Mouse (Mus musculus) adrenal gland, adult 8-10 months (tissue): ENCODE results near the gene Mrpl23. TPM values are rescaled to one million over a fixed set of nuclear protein-coding genes. Genes with fewer than 3 reads are reported as not detected.

Experiments
- DNase-seq: peaks from one replicate; pipeline ENCODE4 v3.0.0; 2022
- total RNA-seq, 4 experiments: library from RNA; stranded (reverse); gene quantifications; 2 replicates each; pipeline ENCODE4 v1.2.4; 2022

Gene Mrpl23
- total RNA-seq, 4 experiments from 2014 or later, result 2.2 to 13.7 (median 4.8) TPM

DNA sequence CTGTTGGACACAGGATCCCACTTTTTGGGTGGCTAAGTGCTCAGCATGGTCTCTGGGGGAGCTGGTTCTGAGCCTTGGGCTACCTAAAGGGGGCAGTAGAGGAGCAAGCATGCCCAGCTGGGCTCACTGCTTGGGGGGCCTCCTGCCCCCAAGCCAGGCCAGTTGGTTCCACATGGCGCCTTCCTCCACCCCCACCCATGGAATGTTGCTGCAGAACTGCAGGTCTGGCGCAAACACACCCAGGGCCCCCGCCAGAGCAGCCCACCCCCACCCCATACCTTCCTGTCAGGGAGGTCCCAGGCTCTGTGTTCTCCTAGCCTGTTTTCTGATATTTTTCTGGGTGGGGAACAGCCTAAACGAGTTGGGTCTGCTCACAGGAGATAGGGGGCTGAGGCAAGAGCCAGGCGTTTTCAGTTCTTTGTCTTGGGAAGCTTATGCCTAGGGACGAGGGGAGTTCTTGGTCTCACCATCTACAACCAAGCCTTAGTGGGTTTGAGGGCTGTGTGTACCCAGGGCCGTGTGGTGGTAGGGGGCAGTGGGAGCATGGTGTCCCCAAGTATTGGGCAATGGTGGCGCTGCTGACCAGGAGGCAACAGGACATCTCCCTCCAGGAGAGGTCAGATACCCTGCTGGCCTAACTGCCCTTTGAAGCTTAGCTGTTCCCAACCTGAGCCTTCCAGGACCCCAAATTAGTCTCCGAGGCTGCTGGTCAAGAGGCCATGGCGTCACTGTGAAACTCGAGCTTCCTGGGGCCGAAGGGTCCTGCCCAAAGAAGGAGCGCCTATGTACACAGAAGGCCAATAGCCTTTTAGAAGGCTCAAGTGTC is 20.3 kb downstream of the Mrpl23 start:
- no peak for DNase-seq

DNA sequence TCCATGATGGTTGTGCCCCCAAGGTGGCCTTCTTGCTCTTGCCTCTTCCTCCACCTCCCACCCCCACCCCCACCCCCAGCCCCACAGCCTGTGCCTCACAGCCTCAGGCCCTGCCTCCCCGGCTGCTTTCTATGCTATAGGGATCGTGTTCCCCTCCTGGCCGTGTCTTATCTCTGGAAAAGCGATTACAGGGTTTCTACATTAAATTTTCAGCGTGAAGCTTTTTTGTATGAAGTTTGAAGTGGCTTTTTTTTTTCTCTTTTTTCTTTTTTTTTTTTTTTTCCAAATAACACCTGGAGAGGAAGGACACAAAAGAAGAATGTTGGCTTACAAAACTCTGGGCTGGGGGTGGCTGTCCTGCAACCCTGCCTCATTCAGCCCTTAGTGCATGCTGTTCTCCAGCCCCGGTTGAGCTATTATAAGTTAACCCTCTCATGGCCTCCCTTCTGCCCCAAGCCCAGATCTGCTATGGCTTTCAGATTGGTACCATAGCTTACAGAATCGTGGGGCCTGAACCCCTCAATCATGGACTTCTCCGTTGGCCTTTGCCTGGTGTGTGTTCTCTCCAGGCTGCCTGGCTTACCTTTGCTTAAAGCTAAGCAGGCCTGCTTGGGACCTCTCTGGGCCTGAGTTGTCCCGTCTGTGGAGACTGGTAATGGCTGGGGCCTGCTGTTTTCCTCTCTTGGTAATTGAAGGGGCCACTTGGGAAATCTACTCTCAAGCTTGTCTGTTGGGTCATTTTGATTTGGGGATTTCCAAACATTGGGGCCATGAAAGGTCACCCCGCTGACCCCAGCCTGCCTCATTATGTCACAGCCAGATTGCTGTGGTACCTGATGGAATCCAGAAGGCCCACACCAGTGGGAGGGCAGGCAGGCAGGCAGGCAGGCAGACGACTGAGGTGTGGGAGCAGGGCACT is 21.2 kb downstream of the Mrpl23 start:
- DNase-seq, result no peak

DNA sequence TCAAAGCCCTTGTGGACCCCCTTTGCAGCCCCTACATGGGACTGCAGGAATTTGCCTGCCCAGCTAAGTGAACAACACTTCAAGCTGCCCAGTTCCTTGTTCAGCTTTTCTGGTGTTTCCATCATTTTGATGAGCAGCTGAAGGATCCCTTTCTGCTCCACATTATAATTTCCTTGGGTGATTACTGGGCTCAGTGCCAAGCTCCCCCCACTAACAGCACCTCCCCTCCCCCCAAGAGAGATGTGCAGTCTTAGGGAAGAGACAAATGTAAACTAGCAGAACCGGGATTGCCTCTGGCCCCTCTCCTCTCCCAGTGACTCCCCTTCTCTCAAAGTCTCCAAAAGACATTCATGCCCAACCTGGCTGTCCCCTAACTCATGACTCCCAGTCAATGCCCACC is 22.1 kb downstream of the Mrpl23 start:
- DNase-seq, result no peak

DNA sequence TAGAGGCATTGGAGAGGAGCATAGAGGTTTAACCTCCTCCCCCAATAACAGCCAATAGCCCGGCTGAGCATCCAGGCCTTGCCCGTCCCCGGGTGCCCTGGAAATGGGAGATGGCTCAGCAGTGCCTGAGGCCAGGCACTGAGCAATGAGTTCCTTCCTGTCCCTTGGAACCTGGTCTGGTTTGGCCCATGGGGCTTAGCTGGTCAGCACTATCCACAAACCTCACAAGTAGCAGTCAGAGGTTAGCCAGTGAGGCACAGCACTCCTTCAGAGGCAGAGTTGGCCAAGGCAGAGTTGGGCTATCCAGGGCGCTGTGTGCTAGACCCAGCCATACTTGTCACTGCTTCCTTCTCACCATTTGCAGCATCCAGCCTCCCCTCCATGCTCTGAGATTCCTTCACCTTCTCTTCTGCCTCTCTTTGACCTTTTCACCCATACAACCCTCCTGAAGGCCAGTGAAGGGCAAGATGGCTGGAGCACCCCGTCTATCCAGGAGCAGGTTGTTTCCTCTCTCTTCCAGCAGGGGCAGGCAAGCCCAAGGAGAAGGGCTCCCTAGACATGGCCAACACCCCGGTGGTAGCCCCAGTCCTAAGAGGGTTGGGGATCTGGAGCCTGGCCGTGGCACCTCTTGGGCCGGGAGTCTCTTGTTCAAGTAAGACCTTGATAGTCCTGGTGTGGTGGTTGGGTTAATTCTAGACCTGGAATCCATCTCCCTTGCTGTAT is 23.0 kb downstream of the Mrpl23 start:
- no peak for DNase-seq

DNA sequence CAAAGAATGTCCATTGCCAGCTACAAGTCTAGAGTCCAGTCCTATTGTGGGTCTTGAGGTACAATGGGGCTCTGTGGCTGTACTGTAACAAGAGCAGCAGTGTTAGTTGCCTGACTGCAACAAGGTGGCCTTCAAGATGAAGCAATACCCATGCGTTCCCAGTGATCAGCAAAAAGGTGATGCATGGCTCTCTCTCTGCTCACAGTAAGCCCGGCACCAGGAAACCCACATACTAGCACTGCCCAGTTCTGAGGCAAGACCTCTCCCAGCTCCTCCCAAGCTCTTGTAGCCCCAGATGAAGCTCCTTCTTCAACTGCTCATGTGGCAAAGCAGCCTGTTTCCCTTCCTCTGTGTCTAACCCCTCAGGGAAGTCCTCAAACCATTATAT is 23.6 kb downstream of the Mrpl23 start:
- DNase-seq, result no peak

DNA sequence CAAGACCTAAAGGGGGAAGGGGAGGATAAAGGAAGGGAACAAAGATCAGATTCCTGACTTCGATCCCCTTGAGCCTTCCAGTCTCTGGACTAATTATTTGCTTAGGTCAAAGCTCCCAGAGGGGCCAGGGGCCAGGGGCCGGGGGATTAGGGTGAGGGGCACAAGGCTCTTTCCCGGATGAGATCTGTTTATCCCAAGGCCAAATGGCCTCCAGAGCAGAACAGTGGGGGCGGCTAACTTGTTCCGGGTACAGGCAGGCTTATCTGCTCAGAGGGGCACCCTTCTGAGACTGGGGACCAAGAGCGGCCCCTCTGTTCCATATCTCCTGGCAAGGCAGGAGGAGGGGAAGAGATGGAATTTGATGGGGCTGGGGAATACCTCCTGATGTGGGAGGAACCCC is 25.2 kb downstream of the Mrpl23 start:
- DNase-seq, result no peak

DNA sequence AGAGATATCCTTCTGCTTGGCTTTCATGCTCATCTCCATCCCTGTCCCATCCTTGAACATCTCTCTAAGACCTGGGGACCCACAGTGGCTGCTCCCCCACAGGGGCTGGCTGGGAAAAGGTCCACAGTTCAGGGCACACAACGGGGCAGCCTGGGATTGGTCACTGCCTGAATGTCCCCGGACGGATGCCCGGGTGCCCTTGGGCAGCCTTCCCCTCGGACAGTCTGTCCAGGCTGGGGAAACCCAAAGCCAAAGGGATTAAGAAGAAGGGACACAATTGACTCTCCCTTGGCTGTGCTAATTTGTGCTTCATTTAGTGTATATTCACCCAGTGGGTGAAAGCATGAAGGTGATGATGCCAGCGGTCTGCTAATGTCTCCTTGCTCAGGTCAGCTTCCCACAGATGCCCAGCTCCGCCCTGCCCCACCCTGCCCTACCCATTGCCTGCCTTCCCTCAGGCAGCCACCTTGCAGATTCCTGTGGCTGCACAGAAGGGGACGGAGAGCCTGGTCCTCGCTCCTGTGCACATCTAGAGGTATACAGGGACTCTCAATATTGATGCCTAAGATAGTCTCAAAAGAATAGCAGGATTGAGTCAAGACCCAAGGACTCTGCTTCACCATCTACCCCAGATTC is 26.1 kb downstream of the Mrpl23 start:
- DNase-seq, result no peak

DNA sequence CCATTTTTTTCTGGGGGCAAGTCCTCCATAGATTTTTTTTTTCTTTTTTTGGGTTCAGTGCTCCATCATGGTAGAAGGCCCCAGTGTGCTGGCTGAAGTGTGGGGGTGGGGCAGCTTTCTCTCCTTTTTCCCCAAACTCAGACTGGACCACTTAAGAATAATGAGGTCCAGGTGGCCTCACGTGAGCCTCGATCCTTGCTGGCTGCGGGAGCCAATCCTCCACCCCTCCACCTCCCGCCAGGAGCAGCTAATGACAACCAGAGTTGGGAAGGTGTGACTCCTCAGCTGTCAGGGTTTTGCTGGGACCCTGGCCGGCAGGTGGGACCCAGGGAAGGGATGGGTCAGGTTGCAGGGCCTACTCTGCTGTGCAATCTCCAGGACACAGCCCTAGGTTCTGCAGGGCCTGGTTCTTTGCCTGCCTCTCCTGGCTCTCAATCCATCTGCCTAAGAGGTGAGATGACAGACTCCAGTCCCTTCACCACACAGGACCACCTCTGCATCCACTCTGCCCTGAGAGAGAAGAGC is 27.2 kb downstream of the Mrpl23 start:
- DNase-seq, result no peak

DNA sequence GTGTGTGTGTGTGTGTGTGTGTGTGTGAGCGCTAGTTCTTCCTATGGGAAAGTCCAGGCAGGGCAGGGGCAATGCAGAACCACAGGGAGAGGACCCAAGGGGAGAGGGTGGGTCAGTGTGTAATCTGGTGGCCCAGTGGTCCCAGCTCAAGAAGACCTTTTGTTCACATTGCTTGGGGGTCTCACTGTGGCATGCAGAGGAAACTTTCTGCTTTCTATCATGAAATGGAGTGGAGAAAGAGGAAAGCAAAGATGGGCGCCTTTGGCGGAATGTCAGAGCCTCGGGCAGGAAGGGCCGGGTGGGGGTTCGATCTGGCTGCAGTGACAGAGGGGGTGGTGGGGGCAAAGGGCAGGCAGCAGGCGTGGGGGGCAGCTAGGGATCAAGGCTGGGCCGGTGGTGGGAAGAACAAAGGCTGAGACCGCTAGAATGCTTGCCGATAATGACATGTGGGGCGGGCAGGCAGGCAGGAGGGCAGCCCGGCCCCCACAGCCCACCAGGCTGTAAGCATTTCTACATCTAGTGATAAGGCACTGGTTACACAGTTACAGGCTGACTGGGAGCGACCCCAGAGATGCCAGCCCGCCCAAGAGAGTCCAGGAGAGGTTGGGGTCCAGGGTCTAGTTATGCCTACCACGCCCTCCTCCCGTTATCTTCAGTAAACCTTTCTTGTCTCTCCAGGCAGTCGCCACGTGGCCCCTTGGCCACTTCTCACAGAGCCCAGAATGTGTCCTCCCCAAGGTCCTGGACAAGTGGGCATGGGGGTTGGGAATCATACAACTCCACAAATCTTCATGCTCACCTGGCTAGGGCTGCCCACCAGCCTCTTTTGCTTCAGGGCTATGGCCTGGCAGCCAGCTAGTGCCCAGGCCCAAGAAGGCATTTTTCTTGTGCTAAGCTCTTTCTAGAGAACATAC is 28.7 kb downstream of the Mrpl23 start:
- no peak for DNase-seq

DNA sequence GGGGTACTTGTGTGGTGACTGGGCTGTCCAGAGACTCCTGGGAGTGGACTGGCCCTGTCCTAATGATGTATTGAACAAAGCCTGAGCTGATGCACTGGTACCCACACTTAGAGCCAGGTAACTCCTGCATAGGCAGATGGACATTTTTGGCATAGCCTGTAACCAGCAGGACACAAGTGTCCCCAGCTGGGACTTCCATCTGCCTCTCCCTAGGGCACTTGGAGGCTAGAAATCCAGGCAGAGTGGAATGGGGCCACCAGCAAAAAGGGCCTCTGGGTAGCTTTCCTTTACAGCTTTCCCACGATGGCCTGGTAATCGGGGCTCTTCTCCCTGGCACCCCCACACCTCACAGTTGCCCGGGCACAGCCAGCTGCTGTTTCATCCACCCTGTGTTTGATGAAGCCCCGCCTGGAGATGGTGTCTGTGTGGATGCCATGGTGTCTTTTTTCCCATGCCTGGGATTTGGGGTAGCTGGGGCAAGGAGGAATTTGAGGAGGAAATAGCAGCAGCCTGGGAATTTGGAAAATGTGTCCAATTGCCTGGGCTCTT is 29.4 kb downstream of the Mrpl23 start:
- DNase-seq, result no peak

DNA sequence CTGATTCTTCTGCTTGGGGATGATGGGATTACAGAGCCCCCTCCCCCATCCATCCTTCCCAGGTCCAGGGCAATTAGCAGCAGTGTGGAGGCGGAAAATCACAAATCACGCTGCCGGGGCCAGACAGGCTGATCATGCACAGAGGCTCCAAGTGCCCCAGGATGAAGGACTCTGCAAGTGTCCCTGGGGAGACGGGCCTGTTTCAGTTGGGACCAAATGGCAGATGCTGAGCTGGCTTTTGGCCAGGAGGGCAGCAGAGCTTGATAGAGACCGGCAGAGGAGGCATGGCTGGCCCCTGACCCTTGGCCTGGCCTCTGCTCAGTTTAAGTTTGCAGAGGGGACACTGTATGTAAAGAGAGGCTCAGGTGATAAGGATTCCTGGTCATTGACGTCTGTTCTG is 30.7 kb downstream of the Mrpl23 start:
- no peak for DNase-seq

DNA sequence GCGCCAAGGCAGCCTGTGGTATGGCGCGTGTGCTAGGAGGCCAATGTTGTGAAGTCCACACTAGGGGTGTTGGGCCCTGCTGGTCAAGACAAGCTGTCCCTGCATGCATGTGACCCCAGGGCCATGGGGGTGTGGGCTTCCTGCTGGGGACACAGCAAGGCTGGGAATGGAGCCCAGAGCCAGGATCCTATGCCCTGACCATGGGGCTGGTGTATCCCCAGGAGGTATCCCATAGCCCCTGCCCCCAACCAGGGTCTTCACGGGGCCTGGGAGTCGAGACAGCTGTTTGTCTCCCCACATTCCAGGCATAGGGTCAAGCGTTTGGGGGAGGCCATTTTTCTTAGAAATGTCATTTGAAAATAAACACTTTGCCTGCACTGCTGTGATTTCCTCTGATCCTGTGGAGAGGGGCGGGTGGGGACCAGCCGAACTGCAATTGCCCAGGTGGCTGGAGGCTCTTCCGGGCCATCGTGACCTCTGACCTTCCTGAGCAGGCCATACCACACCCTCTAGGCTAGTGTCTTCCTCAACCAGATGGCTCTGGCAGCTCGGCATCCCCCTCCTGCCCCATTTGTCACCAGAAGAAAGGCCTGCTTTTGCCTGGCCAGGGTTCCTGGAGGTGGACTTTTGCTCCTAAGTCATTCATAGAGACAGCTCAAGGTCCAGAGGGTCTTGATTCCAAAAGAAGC is 32.6 kb downstream of the Mrpl23 start:
- DNase-seq, result no peak

DNA sequence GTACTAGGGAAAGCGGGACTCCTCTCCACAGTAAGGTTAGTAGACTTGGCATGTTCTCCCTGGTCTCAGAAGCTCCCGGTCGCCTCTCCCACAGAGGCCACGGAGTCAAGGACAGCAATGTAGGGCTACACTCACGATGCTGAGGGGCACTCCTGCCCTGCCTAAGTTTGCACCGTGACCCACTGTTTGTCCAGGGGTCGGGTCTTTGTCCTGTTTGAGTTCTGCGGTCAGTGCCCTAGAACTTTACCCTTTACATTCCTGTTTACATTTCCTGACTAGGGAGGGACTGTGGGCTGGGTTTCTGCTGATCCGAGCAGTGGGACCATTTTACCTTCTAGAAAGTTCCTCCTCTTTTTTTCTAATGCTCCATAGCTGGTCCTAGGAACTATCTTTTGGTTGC is 34.0 kb downstream of the Mrpl23 start:
- no peak for DNase-seq

DNA sequence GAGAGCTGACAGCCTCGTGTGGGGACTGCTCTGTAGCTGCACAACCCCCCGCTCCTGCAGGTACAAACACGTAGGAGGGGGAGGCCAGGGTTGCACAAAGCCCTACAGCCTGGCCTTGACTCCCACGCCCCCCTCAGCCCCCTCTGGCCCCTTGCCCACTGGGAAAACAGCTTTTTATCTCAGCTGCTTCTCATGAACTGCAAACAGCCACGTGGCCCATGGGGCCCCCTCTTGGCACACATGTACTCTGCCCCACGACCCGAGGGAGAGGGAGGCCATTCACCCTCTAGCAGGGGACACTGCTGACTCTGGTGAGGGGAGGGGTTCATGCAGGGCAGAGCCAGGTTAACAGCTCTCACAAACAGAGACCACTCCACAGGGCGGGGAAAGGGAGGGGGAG is 36.5 kb downstream of the Mrpl23 start:
- DNase-seq, result no peak

DNA sequence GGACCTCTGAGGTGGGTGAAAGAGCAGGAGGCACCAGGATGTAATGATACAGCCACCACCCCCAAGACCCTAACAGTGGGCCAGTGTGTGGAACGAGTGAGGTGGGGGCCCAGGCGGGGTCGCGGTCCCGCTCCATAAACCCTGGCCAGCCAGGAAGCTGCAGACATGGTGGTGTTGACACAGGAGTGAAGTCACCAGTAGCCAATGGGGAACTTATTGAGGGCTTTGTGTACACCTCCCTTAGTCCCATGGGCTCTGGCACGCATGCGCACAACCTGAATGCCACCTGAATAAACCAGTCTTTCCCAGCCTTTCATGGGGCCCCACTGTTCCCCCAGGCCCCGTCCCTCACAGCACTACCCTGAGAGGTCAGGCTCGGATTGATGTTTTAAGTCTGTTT is 38.1 kb downstream of the Mrpl23 start:
- no peak for DNase-seq

DNA sequence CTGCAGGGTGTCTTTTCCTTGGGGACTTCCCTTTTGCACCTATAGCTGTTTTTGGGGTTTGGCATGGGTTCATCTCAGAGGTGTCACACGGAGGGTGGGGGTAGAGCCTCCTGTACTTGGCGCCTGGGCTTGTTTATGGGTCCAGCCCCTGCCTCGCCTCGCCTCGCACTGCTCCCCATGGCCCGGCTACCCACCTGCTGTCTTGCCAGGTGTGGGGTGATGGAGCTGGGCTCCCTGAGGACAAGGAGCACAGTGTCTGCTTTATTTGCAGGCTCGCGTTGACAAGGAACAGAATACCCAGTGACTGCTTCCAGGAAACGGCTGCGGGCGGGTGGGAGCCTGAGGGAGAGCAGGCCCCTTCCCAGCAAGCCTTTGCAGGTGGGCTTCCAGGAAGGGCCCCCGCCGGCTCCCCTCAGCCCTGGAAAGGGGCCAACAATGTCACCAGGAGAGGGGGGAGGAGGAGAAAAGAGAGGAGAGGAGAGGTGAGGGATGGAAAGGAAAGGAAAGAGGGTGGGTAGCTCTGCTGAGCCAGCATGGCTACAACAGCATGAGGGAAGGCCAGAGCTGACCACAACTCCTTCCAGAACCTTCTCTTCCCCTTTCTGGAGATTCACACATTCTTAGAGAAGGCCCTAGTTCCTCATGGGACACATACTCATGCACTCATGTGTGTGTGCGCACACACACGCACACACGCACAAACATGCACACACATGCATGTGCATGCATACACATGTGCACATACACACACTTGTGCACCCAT is 39.2 kb downstream of the Mrpl23 start:
- DNase-seq, result no peak

DNA sequence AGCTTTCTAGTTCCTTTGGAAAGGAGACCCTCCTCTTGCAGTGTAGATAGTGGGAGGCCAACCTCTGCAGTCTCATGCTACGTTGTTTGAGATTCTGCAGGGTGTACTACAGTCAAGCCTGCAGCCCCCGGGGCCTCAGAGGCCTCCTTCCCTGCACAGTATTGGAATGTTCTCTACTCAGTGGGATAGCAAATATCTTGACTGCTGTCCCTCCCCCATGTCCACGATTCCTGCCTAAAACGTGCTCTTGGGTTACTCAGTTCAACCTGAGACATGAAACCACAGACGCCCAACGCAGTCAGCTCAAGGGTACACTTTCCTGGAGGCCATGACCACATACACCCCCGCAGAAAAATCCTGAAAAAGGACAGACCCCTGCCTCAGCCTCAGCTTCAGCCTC is 39.9 kb downstream of the Mrpl23 start:
- no peak for DNase-seq

DNA sequence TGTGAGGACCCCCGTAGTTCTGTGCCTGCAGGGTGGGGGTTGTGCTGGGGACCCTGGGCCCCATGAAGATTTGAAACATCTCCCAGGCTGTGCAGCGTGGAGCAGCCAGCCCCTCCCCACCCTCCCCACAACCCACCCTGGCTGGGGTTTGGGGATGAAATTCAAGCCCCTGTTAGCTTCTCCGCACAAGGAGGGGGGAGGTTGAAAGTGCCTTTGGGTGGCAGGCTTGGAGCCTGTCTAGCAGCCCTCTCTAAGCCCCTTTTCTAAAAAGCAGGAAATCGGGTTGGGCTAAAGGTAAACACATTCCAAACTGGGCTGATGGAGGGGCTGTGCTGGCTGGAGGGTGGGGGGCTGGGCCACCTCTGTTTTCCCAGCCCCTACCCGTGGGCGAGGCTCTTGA is 40.5 kb downstream of the Mrpl23 start:
- DNase-seq, result no peak

DNA sequence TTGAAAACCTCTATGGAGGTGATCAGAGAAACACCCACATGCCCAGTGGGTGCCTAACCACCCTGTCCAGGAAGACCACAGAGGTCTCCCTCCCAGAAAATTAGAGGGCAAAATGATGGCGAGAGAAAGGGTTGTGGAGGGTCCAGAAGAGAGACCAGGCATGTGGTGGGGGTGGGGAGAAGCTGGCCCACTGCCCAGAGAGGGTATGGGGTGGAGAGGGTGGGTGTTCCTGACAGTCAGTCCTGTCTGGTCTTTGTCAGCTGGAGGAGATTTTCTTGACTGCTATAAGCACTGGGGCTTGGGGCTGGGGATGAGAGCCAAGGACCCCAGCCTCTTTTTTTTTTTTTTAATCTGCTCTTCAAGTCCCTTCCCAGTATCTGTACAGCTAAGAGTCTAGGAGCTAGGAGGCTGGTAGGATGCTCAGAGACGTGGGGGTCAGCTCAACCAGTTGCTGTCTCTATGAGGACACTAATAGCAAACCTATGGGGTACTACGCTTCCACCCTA is 41.7 kb downstream of the Mrpl23 start:
- DNase-seq, result no peak
